Mouse (Mus musculus): ENCODE results near the gene Ccr4.

Gene Ccr4

GRCm38 (mm10) chr9:114504816-114505215 is at the start of gene Ccr4:
Ccr4 (minus strand) TSS chr9:114504916.
- DNase-seq (ENCODE audit: low spot score), result no peak

DNA sequence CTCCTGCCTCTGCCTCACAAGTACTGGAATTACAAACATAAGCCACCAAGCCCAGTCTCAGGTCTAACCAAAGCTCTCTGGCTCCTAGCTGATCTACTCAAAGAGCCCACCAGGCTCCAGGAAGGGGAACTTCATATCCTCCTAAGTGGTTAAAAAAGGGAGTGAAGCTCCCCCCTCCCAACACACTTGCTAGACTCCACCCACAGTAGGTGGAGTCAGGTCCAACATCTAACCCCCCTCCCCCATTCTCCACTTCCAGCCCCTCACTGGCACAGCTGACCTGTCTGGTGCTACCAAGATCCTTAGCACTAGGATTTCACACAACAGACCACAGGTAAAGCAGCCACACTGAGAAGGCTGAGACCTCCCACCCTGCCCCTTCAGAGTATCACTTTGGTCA is 49.1 kb upstream of the Ccr4 start:
- DNase-seq (ENCODE audit: low spot score), result no peak

DNA sequence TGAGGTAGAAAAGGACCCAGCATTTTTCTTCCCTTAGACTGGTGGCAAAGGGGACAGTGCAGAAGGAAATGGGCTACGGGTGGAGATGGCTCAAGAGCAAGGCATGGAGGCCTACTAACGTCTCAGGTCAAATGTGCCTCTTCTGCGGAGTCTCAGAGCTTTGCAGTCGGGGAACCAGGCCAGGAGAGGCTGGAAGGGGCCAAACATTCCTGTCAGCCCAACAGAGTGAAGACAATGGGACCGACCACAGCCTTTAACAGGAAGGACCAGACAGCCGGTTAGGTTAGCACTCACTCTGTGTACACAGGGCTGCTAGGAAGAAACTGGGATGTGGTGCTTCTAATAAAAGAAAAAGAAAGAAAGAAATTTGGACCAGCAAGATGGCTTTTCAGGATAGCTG is 45.3 kb upstream of the Ccr4 start:
- DNase-seq (ENCODE audit: low spot score), result no peak

- DNase-seq (ENCODE audit: low spot score), result no peak
Observed at GRCm38 (mm10) chr9:114549117-114549516, 44.4 kb upstream of the Ccr4 start.

- no peak for DNase-seq (ENCODE audit: low spot score)
Observed at GRCm38 (mm10) chr9:114548496-114548895, 43.8 kb upstream of the Ccr4 start.

GRCm38 (mm10) chr9:114547643-114548077 is 42.9 kb upstream of the Ccr4 start:
- DNase-seq (ENCODE audit: low spot score), result no peak

- DNase-seq (ENCODE audit: low spot score), result no peak
Observed at GRCm38 (mm10) chr9:114546765-114547164, 42.0 kb upstream of the Ccr4 start.

DNA sequence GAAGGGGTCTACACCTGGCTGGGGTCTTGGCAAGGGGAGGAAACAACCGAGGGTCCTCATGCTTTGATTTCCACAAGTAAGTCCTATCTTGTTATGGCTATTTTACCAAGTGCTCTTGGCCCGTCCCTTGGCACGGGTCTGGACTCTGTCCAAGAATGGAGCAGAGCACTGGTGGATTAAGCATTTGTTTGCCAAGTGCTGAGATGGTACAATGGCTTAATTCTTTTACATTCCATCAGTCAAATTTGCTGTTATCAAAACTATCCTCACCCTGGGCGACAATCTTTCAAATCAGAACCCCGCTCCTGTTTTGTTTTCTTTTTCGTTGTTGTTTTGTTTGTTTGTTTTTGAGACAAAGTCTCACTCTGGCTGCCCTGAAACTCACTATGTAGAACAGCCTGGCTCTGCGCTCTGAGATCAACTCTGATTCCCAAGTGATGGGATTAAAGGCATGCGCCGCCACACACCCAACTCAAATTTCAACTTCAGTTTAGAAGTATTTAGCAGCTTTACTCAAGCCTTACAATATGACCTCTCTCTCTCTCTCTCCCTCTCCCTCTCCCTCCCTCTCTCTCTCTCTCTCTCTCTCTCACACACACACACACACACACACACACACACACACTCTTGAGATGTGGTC is 40.2 kb upstream of the Ccr4 start:
- peak; percentile 56 for DNase-seq (ENCODE audit: low spot score)

DNA sequence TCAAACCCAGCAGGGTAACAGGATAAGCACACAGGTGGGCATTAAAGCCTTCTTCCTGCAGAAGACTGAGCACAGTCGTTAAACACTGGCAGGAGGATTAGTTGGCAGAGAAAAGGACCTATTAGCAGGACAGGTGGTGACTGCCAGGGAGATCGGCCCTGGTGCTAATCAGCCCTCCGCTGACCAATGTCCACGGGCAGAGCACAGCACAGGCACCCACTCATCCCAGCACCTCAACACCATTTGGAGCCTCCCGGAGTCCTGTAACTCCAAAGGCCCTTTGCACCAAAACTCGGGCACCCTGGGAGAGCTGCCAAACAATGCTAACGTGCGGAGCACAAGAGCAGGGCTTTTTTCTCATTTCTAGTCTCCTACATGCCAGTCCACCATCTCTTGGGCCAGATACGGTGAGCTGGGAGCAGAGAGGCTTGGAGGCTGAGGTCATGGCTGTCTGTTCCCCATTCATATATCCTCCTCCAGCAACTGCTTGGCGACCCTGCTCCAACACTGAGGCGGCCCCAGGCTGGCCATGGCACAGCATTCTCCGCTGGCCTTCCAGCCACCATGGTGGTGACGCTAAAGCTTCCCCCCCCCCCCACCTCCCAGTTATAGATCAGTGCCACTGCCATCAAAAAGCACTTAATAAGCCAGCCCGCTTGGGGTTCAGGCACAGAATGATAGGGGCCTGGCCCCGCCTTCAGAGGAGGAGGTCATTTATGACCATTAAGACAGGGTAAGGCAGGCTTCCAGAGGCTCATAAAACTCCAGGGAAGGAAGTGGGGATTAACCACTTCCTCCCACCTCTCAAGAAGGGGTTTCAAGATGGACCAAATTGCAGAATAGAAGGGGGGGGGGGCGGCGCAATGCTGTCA is 39.4 kb upstream of the Ccr4 start:
- no peak for DNase-seq (ENCODE audit: low spot score)

- no peak for DNase-seq (ENCODE audit: low spot score)
Observed at GRCm38 (mm10) chr9:114541279-114541741, 36.6 kb upstream of the Ccr4 start.

- DNase-seq (ENCODE audit: low spot score), result no peak
Observed at GRCm38 (mm10) chr9:114538996-114539563, 34.4 kb upstream of the Ccr4 start.

DNA sequence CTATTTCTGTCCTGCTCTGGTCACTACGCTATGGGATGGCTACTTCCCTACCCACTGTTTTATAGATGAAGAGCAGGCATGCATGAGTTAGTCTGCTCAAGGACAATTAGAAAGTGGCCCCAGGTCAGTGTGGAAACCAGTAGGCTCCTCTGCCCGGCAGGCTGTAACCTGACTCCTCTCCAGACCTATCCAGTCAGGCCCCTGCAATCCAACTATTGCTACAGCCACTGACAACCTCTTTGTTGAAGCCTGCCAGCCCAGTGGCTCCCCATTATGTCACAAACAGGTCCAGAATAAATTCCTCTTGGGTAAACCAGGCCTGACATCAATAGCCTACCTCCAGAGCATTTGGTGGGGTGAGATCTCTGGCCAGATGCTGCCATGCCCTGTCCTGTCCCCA is 31.9 kb upstream of the Ccr4 start:
- DNase-seq (ENCODE audit: low spot score), result no peak

DNA sequence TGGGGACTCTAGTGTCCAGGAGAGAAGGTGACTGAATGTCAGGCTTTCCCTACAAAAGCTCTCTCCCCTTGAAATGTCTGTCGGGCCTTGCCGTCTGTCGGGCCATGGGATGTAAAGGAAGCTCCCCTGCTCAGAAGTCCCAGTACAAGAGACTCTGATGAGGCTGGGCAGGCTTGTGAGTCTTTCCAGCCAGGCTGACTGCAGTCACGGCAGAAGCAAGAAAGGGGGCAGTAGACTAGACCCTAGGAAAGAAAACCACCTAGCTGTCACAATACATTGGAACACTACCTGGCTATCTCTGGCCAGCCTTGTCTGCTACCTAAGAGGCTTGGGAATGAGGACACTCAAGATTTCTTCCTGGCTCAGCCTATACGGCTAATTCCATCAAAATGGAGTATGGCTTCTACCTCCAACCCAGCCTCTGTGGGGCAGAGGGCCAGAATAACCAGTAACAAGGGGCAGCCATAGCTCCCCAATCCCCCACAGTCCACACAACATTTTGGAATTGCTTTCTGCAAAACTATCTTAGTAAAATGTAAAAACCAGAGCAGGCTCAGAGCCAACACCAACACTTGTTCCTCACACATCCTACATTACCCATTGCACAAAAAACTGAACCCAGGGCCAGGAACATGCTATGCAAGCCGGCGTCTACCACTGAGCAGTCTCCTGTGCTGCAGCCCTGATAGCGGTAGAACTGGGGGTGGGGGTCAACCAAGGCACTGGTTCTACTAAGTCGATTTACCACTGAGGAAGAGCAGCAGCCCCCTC is 30.2 kb upstream of the Ccr4 start:
- DNase-seq (ENCODE audit: low spot score), result no peak

DNA sequence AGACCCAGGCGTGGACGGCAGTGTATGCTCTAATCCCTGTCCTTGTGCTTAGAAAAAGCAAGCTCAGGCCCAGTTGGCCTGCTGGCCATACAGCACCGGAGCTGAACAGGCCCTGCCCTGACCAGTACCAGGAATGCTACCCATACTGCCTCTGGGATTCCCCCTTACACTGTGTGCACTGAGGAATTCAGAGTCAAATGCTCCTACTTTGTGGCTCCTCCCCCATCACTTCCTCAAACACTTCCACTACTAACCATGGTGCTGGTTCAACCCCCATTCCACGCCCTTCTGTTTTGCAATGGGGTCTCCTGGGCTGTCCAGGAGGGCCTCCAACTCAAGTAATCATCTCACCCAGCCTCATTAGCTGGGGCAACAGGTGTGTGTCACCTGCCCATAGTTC is 29.1 kb upstream of the Ccr4 start:
- DNase-seq (ENCODE audit: low spot score), result no peak

DNA sequence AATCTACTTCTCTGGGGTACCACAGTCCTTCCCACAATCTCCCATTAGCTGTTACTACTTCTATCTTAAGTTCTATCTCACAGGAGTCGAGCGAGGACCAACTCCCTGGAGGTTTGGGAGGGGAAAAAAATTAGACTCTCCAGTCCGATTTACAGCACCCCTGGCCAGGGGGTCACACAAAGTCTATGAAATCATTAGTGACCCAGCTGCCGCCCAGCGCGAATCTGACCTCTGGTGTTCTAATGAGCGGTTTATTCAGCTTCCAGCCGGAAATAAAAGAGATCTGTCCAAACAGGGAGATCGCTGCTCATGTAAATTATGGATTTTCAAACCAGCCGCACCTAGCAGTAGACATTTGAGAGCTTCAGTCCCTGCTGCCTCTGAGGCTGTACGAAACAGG is 26.6 kb upstream of the Ccr4 start:
- DNase-seq (ENCODE audit: low spot score), result no peak

GRCm38 (mm10) chr9:114528680-114529048 is 23.9 kb upstream of the Ccr4 start:
- no peak for DNase-seq (ENCODE audit: low spot score)

DNA sequence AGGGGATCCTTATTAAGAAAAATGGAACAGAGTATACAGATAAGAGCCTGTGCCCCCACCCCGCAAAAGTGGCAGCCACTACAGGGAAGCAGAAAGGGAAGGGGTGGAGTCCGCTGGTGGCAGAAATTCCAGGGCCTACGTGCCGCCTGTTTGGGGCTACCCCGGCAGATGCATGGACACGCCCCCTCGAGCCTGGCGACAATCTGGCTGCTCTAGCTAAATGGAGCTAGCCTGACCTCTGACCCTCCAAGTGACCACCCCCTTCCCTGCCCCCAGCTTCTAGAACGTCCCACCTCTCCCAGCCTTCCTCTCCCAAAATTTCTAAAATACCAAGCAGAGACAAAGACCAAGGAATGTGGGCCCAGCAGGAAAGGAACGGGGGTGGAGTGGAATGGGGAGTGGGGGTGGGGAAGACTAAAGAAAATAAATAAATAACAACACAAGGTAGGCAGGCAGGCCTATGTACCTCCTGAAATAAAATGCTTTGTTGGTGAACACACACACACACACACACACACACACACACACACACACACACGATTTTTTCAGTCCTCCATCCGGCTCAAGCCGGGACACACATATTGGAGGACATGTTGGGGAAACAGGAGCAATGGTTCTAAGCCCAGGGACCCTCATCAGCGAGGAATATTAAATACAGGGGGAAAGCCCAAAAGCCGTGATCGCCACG is 23.4 kb upstream of the Ccr4 start:
- DNase-seq (ENCODE audit: low spot score), result peak; percentile 63

- DNase-seq (ENCODE audit: low spot score), result no peak
Observed at GRCm38 (mm10) chr9:114527085-114527484, 22.4 kb upstream of the Ccr4 start.

DNA sequence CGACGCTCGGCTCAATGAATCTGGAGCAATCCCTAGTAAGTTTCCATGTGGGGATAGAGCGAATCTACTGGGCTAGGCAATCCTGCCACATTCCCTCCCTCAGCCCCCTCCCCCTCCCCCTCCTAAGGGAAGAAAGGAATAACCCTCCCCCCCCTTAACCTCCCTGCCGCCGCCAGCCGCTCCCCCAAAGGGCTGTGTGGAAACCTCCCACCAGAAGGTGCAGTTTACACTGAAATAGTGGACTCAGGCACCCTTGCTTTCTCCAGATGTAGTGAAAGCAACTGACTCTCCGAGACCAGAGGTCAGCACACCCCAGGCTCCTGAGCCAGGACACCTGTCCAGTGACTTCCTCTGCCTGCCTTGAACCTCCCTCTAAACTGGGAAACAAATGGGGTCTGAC is 21.9 kb upstream of the Ccr4 start:
- no peak for DNase-seq (ENCODE audit: low spot score)

DNA sequence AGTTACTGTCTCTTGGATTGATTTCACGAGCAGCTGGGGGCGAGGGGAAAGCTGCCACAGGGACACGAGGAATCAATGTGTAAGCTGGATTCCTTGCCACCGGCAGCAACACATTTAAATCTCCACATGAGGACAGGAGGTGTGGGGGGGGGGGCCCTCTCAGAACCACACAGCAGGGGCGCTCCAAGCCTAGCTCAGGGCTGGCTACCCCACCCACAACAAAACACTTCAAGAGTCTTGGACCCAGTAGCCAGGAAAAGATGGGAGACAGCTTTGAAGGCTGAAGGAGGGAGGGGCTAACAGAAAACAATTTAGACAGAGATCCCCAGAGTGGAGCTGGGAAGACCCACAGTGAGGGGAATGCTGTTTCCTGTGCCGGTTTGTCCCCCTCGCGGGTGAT is 21.2 kb upstream of the Ccr4 start:
- no peak for DNase-seq (ENCODE audit: low spot score)

DNA sequence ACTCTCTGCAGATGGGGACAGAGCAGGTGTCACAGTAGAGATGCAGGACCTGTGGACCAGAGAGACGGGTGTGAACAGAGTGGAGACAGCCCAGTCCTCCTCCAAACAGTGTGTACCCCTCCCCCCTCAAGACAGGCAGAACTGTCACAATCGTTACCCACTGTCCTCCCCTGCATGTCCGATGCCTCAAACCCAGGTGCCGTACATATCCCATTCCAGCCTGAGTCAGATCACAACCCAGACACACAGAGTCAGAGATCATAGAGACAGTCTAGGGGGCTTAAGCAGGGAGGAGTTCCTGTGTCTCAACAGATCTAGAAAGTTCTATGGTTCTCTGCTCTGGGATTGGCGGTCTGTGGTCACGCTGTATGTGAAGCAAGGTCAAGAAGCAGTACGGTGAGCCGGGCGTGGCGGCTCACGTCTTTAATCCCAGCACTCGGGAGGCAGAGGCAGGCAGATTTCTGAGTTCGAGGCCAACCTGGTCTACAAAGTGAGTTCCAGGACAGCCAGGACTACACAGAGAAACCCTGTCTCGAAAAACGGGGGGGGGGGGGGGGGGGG is 20.4 kb upstream of the Ccr4 start:
- DNase-seq (ENCODE audit: low spot score), result no peak

Data from testis, postnatal 10 days (tissue).